Mouse (Mus musculus): ENCODE measurements around the gene H2al1n.
"Not testable (repeated sequence)": the region's sequence is repeated elsewhere in the genome, so short reads cannot be mapped to it uniquely, and the experiment has no call there.

Gene H2al1n

GRCm38 (mm10) chrX:14210848-14211247 lies at the start of gene H2al1n:
TSS of gene H2al1n (plus strand) at chrX:14211148.
- in situ Hi-C loops (cut with MboI, MseI), result not testable (repeated sequence)

- in situ Hi-C loops (cut with MboI, MseI), result no loop called here
Observed at GRCm38 (mm10) chrX:14199284-14199683, 11.7 kb upstream of the H2al1n start.

- in situ Hi-C loops (cut with MboI, MseI), result no loop called here
Observed at GRCm38 (mm10) chrX:14206112-14206875, 4.7 kb upstream of the H2al1n start.

- in situ Hi-C loops (cut with MboI, MseI), result no loop called here
Observed at GRCm38 (mm10) chrX:14229218-14229617, 18.3 kb downstream of the H2al1n start.

GRCm38 (mm10) chrX:14259597-14260239 lies 48.8 kb downstream of the H2al1n start:
- in situ Hi-C loops (cut with MboI, MseI), result no loop called here
